Mouse (Mus musculus) kidney, adult 2 months (tissue): Measurements from ENCODE around the gene Sec23a. TPM values are rescaled to one million over a fixed set of nuclear protein-coding genes. Genes with fewer than 3 reads are reported as not detected.

Source experiments
- DNase-seq: peaks from one replicate; pipeline ENCODE4 v3.0.0; 2021
- H3K27ac ChIP-seq: fragments of 200-500 bp; 2 replicates; pipeline ENCODE4 v1.5.1; 2012; ENCODE audit warnings: low read depth, low read length, control low read depth, inconsistent platforms; ENCODE audit not compliant: insufficient read depth
- H3K27me3 ChIP-seq: fragments of 200-500 bp; replicated peaks from 2 replicates; pipeline ENCODE4 v1.6.1; 2012; ENCODE audit warnings: mild to moderate bottlenecking, moderate library complexity, low read length, inconsistent platforms; ENCODE audit not compliant: control insufficient read depth, insufficient read depth
- H3K36me3 ChIP-seq: fragments of 200-500 bp; 2 replicates; pipeline ENCODE4 v1.6.1; 2012; ENCODE audit warnings: mild to moderate bottlenecking, moderate library complexity, low read length, inconsistent platforms; ENCODE audit not compliant: control insufficient read depth, insufficient read depth
- H3K4me1 ChIP-seq: fragments of 200-500 bp; 2 replicates; pipeline ENCODE4 v1.6.1; 2011; ENCODE audit warnings: low read length; ENCODE audit not compliant: control insufficient read depth, insufficient read depth
- H3K4me3 ChIP-seq: fragments of 200-500 bp; 2 replicates; pipeline ENCODE4 v1.5.1; 2011; ENCODE audit warnings: mild to moderate bottlenecking, low read depth, low read length, control low read depth; ENCODE audit not compliant: insufficient read depth
- CTCF ChIP-seq: fragments of 200-500 bp; conservative IDR thresholded peaks from 2 replicates; pipeline ENCODE4 v1.5.1; 2011; ENCODE audit warnings: low read depth, mild to moderate bottlenecking, control low read depth, low read length, moderate library complexity, mixed read lengths; ENCODE audit not compliant: insufficient read depth, insufficient read length
- POLR2A ChIP-seq: fragments of 200-500 bp; IDR thresholded peaks from one replicate; pipeline ENCODE4 v1.6.1; 2011; ENCODE audit warnings: low read depth, low read length, control low read depth
- WGBS: fragments of 180-500 bp; shearing (Covaris S2); methylation state at CpG from one replicate; pipeline ENCODE4 v1.1.7; 2018; 5-methylcytosine and 5-hydroxymethylcytosine counted together
- polyA plus RNA-seq: library from polyadenylated mRNA; depleted of rRNA; stranded (reverse); fragments of >200 nt; gene quantifications from 2 replicates; pipeline ENCODE4 v1.2.3, GENCODE M21; 2012; rRNA removed

Sec23a gene
- polyA plus RNA-seq, 1 experiment: 13.2 TPM

GRCm38 (mm10) chr12:58942544-58942943 lies 69.3 kb downstream of the Sec23a start:
- WGBS: 42% methylated on average over 4 of the region's 4 CpGs

GRCm38 (mm10) chr12:58934580-58934979 lies 77.2 kb downstream of the Sec23a start:
- WGBS: 30% methylated on average over 4 of the region's 4 CpGs
- H3K27me3 ChIP-seq: no peaks in the 10 kb centered on the region
- no peaks in the 10 kb centered on the region for H3K4me1 ChIP-seq
- TF ChIP-seq CTCF: no peak
- no peak for TF ChIP-seq POLR2A
- H3K27ac ChIP-seq: no peak overlapping the region
- no peaks in the 10 kb centered on the region for H3K36me3 ChIP-seq
- DNase-seq: no peak
- no peak overlapping the region for H3K4me3 ChIP-seq

More at GRCm38 (mm10) chr12:58942544-58942943, 69.3 kb downstream of the Sec23a start:
- Histone ChIP-seq H3K4me3 (no peak overlapping the region), H3K27ac (no peak overlapping the region), H3K27me3 (no peaks in the 10 kb centered on the region; the same call in 1 of the 2 replicates), H3K4me1 (no peaks in the 10 kb centered on the region), H3K36me3 (no peaks in the 10 kb centered on the region)
- TF ChIP-seq POLR2A (no peak), CTCF (no peak)
- no peak for DNase-seq

DNA sequence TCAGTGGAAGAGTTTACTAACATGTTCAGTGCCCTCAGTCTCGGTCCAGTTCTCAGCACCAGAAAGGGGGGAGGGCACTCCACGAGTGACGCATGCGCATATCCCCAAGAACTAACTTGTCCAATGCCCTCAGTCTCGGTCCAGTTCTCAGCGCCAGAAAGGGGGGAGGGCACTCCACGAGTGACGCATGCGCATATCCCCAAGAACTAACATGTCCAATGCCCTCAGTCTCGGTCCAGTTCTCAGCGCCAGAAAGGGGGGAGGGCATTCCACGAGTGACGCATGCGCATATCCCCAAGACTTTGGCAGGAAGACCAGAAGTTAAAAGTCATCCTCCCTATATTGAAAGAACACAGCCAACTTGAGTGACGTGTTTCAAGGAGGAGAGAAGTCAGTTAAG lies 86.8 kb downstream of the Sec23a start:
- 79% methylated on average over 15 of the region's 15 CpGs for WGBS
- no peaks in the 10 kb centered on the region for H3K36me3 ChIP-seq
- H3K4me3 ChIP-seq: no peak overlapping the region

GRCm38 (mm10) chr12:58924025-58924424 lies 87.8 kb downstream of the Sec23a start:
- Histone ChIP-seq H3K27ac (no peak overlapping the region), H3K36me3 (no peaks in the 10 kb centered on the region), H3K27me3 (no peaks in the 10 kb centered on the region), H3K4me1 (no peaks in the 10 kb centered on the region), H3K4me3 (no peak overlapping the region)
- DNase-seq: peak; percentile 11
- TF ChIP-seq CTCF: 0 out of 2 replicates have a peak, but pooled peaks have one; percentile 7
- TF ChIP-seq POLR2A: no peak
- WGBS: 69% methylated on average over 3 of the region's 3 CpGs

More for the DNA sequence above, 86.8 kb downstream of the Sec23a start:
- TF ChIP-seq POLR2A: no peak
- no peaks in the 10 kb centered on the region for H3K4me1 ChIP-seq
- no peaks in the 10 kb centered on the region for H3K27me3 ChIP-seq
- DNase-seq: no peak
- H3K27ac ChIP-seq: no peak overlapping the region

GRCm38 (mm10) chr12:58920775-58921174 lies 91.0 kb downstream of the Sec23a start:
- 33% methylated on average over 6 of the region's 6 CpGs for WGBS
- Histone ChIP-seq H3K4me1 (no peaks in the 10 kb centered on the region), H3K27ac (no peak overlapping the region), H3K27me3 (no peaks in the 10 kb centered on the region), H3K36me3 (no peaks in the 10 kb centered on the region), H3K4me3 (no peak overlapping the region)
- no peak for TF ChIP-seq CTCF
- TF ChIP-seq POLR2A: no peak
- no peak for DNase-seq

GRCm38 (mm10) chr12:58919516-58919915 lies 92.3 kb downstream of the Sec23a start:
- TF ChIP-seq CTCF (no peak), POLR2A (no peak)
- DNase-seq: no peak
- Histone ChIP-seq H3K4me3 (no peak overlapping the region), H3K36me3 (no peaks in the 10 kb centered on the region), H3K4me1 (no peaks in the 10 kb centered on the region), H3K27me3 (no peaks in the 10 kb centered on the region), H3K27ac (no peak overlapping the region)
- 82% methylated on average over 3 of the region's 3 CpGs for WGBS

- Histone ChIP-seq H3K4me1 (no peaks in the 10 kb centered on the region), H3K27ac (no peak overlapping the region), H3K4me3 (no peak overlapping the region), H3K27me3 (no peaks in the 10 kb centered on the region), H3K36me3 (no peaks in the 10 kb centered on the region)
- TF ChIP-seq CTCF (no peak), POLR2A (no peak)
- 80% methylated on average over 4 of the region's 4 CpGs for WGBS
- no peak for DNase-seq
Measured at GRCm38 (mm10) chr12:58909826-58910225, 102.0 kb downstream of the Sec23a start.

Other genes starting within 250 kb of the Sec23a start
- 2.3 and 2.9 TPM in 2 replicates for gene Gemin2, start 1.4 kb upstream of the Sec23a start, polyA plus RNA-seq
- gene Trappc6b, start 49.5 kb upstream of the Sec23a start, polyA plus RNA-seq: 87.0 and 87.3 TPM in 2 replicates
- 8.2 and 10.4 TPM in 2 replicates for gene Pnn, start 54.9 kb upstream of the Sec23a start, polyA plus RNA-seq
- gene Mia2, start 83.8 kb upstream of the Sec23a start, polyA plus RNA-seq: 95.3 and 102 TPM in 2 replicates
- 9.2 and 9.8 TPM in 2 replicates for gene Fbxo33, start 207.7 kb upstream of the Sec23a start, polyA plus RNA-seq